Mouse (Mus musculus) E14TG2a.4 (cell line): ENCODE measurements around the gene Kcnn1.

Experiments used
- H3K27me3 ChIP-seq: 2 replicates; pipeline ENCODE4 v1.6.1; 2014; ENCODE audit warnings: low read length, control low read depth; ENCODE audit not compliant: insufficient read depth
- H3K36me3 ChIP-seq: 2 replicates; pipeline ENCODE4 v1.6.1; 2014; ENCODE audit warnings: low read length, control low read depth; ENCODE audit not compliant: insufficient read depth
- H3K4me1 ChIP-seq: replicated peaks from 2 replicates; pipeline ENCODE4 v1.6.1; 2014; ENCODE audit warnings: low read depth, low read length, control low read depth
- H3K4me3 ChIP-seq: replicated peaks from 2 replicates; pipeline ENCODE4 v1.5.1; 2014; ENCODE audit warnings: mild to moderate bottlenecking, low read length
- H3K9me3 ChIP-seq: 2 replicates; pipeline ENCODE4 v1.6.1; 2014; ENCODE audit warnings: low read length, control low read depth
- CTCF ChIP-seq: conservative IDR thresholded peaks from 2 replicates; pipeline ENCODE4 v1.5.1; 2014; ENCODE audit warnings: low read length
- NANOG ChIP-seq: IDR thresholded peaks from 2 replicates; pipeline ENCODE4 v1.6.1; 2014; ENCODE audit warnings: borderline replicate concordance, low read length, mixed read lengths
- POU5F1 ChIP-seq: IDR thresholded peaks from 2 replicates; pipeline ENCODE4 v1.6.1; 2014; ENCODE audit warnings: low read length, borderline replicate concordance

Gene Kcnn1

GRCm38 (mm10) chr8:70810962-70811680 lies 51.9 kb downstream of the Kcnn1 start:
- Histone ChIP-seq H3K27me3 (peaks cover 64% of the 10 kb centered on the region), H3K36me3 (no peaks in the 10 kb centered on the region), H3K9me3 (no peaks in the 10 kb centered on the region), H3K4me1 (peaks cover 54% of the 10 kb centered on the region), H3K4me3 (peak overlapping the region; percentile 35)
- TF ChIP-seq CTCF = no peak

- peaks cover 63% of the 10 kb centered on the region for H3K27me3 ChIP-seq
- H3K4me1 ChIP-seq = peaks cover 58% of the 10 kb centered on the region
- TF ChIP-seq NANOG = no peak
- no peak for TF ChIP-seq POU5F1
- TF ChIP-seq CTCF = no peak
- H3K9me3 ChIP-seq = no peaks in the 10 kb centered on the region
- H3K36me3 ChIP-seq = no peaks in the 10 kb centered on the region
- H3K4me3 ChIP-seq = no peak overlapping the region
Observed at GRCm38 (mm10) chr8:70808955-70809701, 53.9 kb downstream of the Kcnn1 start.

GRCm38 (mm10) chr8:70808239-70808638 lies 54.8 kb downstream of the Kcnn1 start, which contains the start of gene Il12rb1:
Gene Il12rb1, plus strand, starts transcription at chr8:70808449.
- no peak for TF ChIP-seq CTCF
- no peak for TF ChIP-seq POU5F1
- TF ChIP-seq NANOG = no peak
- Histone ChIP-seq H3K36me3 (no peaks in the 10 kb centered on the region), H3K4me3 (no peak within 1 kb of the TSS), H3K9me3 (no peaks in the 10 kb centered on the region), H3K27me3 (peaks cover 63% of the 10 kb centered on the region), H3K4me1 (peaks cover 59% of the 10 kb centered on the region)

GRCm38 (mm10) chr8:70807304-70807703 lies 55.8 kb downstream of the Kcnn1 start:
- H3K36me3 ChIP-seq = no peaks in the 10 kb centered on the region
- TF ChIP-seq NANOG = no peak
- no peak for TF ChIP-seq CTCF
- no peak for TF ChIP-seq POU5F1
- H3K4me3 ChIP-seq = no peak overlapping the region
- peaks cover 61% of the 10 kb centered on the region for H3K4me1 ChIP-seq
- peaks cover 57% of the 10 kb centered on the region for H3K27me3 ChIP-seq
- H3K9me3 ChIP-seq = no peaks in the 10 kb centered on the region

GRCm38 (mm10) chr8:70806541-70806940 lies 56.5 kb downstream of the Kcnn1 start:
- H3K4me1 ChIP-seq = peaks cover 61% of the 10 kb centered on the region
- peaks cover 57% of the 10 kb centered on the region for H3K27me3 ChIP-seq
- H3K36me3 ChIP-seq = no peaks in the 10 kb centered on the region
- TF ChIP-seq NANOG (no peak), CTCF (no peak), POU5F1 (no peak)
- H3K9me3 ChIP-seq = no peaks in the 10 kb centered on the region
- no peak overlapping the region for H3K4me3 ChIP-seq

GRCm38 (mm10) chr8:70804481-70805206 lies 58.4 kb downstream of the Kcnn1 start, which contains the start of gene Mast3:
Gene Mast3, minus strand, starts transcription at chr8:70805054.
- H3K36me3 ChIP-seq = no peaks in the 10 kb centered on the region
- peak within 1 kb of the TSS; percentile 79 for H3K4me3 ChIP-seq
- TF ChIP-seq CTCF = no peak
- no peak for TF ChIP-seq POU5F1
- TF ChIP-seq NANOG = no peak

GRCm38 (mm10) chr8:70803761-70804480 lies 59.1 kb downstream of the Kcnn1 start:
- H3K4me1 ChIP-seq = peaks cover 57% of the 10 kb centered on the region
- H3K36me3 ChIP-seq = no peaks in the 10 kb centered on the region
- peak overlapping the region; percentile 79 for H3K4me3 ChIP-seq
- H3K27me3 ChIP-seq = peaks cover 53% of the 10 kb centered on the region
- TF ChIP-seq POU5F1 = no peak
- TF ChIP-seq CTCF = no peak
- no peak for TF ChIP-seq NANOG
- no peaks in the 10 kb centered on the region for H3K9me3 ChIP-seq

More at GRCm38 (mm10) chr8:70804481-70805206, 58.4 kb downstream of the Kcnn1 start, which contains the start of gene Mast3:
- Histone ChIP-seq H3K27me3 (peaks cover 51% of the 10 kb centered on the region), H3K9me3 (no peaks in the 10 kb centered on the region), H3K4me1 (peaks cover 58% of the 10 kb centered on the region)
